Mouse (Mus musculus) lung, postnatal 10 days (tissue): Measurements from ENCODE around the gene Ctnna3.

Experiments
- DNase-seq: peaks from one replicate; pipeline ENCODE4 v3.0.0; 2021

Ctnna3 gene

DNA sequence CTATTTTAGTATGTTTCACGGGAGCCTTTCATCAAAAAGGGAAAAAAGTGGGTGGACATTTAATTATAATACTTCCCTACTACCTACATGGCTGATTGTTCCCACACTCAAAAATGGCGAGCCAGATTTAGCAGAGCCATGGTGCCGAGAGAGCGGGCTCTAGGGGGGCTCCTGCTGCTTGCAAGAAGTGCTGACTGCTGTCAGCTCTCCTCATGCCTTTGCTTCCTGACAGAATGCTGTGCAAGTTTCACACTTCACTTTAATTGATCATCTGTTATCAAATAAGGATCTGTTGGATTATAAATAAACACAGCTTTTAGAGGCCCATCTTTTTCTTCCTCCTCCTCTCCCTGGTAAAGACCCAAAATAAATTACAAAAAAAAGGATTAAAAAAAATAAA is 838.3 kb downstream of the Ctnna3 start:
- DNase-seq = no peak

DNA sequence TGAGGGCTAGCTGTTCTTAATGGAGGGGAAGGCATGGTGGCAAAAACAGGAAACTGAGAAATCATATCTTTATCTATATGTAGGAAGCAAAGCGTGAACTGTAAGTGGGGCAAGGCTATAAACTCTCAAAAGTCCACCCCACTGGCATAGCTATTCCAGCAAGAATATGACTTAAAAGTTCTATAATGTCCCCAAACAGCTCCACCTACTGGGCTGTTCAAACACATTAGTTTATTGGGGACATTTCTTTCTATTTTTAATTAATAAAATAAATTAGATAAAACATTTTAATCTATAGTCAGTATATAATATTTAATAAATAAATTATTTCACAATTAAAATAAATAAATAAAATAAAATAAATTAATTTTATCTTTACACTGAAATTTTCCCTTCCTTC is 845.2 kb downstream of the Ctnna3 start:
- DNase-seq = no peak

DNA sequence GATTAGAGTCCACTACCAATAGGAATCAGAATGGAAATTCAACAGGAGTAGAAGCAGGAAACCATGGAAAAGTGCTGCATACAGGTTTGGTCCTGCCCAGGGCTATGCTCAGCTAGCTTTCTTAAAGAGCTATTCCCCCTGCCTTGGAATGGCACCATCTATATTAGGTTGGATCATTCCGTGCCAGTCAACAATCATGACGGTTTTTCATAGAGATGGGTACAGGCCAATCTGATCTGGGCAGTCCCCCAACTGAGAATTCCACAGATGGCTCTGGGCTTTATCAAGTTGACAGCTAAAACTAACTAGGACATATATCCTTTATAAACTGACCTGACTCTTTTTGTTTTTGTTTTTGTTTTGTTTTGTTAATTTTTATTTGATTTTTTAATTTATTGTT is 848.9 kb downstream of the Ctnna3 start:
- no peak for DNase-seq

DNA sequence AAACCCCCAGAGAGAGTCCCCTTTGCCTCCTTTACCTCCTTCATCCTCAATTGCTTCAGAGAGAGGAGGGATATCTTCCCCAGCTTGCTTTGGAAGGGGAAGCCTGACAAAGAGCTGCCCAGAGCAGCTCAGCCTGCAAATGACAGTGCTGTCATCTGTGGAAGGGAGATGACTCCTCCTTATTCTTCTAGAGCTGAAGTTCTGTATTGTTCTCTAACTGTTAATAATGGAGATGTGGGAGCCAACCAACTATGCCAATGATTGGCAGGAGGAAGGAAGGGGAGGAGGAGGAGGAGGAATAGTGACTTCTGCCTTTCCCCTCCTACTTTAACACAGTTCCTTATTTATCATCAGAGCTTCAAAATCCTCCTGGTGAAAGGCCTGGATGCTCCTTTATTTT is 875.9 kb downstream of the Ctnna3 start:
- no peak for DNase-seq

DNA sequence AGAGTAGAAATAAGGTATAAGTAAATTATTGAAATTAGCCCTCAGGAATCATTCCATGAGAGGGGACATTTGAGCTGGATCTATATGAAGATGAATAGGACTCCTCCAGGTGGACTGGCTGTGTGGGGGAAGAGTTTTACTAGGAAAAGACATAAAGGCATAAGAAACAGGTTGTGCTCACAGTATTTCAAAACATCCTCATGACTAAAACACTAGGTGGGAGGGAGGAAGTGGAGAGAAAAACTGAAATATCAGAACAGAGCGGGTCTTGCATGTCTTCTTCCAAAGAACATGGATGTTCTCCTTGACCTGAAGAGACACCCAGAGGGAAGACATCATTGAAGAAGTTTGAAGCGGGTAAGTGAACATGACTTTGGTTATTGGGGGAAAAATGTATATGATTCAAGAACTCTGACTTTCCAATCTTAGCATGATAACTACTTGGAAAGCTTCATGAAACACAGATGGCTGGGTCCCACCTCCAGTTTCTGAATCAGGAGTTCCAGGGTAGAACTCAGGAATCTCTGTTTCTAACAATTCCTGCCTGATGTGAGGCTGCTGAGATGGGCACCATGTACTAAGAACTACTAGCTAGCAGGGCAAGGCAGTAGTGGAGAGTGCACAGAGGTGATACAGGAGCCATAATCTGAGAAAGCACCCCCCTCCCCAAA is 881.9 kb downstream of the Ctnna3 start:
- no peak for DNase-seq

DNA sequence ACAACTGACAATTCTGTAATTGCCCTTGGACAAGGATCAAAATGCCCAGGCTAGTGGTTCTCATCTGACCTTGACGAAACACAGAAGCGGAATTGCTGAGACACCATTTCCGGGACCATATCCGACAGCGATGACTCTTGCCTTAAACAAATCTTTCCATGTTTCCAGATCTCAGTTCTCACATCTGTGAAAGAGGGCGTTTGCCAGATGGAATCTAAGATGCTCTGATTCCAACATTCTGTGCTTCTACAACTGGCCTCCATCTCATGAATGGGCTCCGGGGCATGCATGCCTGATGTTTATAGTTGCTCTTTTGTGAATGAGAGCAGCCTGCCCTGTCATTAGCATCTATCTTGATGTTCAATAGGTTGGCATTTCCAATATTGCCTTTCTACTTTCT is 890.4 kb downstream of the Ctnna3 start:
- no peak for DNase-seq

DNA sequence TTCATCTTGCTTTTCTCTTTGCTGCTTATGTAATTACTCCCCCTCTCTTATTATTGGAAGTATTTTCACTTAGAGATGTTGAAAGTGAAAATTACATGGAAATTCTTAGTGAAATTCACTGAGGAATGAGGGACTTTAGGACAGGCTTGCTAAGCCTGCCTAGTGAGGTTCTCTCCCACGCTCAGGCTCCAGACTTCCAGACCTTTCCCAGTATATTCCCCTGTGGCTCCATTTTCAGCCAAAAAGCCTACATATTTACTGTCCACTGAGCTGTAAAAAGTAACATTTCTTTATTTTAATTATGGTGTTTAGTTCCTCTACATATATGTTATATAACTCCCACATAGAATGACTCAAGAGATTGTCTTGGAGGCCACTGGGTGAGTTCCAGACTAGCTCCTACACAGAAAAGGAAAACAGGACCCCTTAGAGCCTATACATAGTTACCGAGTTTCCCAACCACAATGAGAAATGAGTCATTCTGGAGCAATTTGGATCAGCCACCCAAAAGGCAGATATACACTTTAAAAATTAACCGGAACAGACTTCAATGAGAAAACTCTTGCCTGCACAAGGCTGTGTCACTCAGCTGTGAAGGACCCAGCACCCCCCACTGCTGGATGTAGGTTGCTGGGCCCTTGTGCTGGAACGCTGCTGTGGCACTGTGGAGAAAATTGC is 912.9 kb downstream of the Ctnna3 start:
- DNase-seq = no peak

DNA sequence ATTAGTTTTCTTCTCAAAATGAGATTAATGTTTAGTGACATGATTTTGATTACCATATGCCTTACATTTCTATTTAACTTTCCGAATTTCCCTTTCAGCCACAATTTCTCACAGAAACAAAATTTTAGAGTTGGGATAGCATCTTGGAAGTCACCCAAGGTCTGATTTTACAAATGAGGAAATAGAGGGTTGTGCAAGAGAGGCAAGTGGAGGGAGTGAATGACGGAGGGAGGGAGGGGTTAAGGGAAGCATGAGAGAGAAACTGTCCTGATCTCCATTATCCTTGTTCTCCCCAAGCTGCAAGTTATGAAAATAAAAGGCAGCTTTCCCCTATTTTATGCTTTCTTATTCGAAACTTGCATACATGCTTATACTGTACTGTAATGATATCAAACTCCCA is 943.4 kb downstream of the Ctnna3 start:
- DNase-seq = no peak

DNA sequence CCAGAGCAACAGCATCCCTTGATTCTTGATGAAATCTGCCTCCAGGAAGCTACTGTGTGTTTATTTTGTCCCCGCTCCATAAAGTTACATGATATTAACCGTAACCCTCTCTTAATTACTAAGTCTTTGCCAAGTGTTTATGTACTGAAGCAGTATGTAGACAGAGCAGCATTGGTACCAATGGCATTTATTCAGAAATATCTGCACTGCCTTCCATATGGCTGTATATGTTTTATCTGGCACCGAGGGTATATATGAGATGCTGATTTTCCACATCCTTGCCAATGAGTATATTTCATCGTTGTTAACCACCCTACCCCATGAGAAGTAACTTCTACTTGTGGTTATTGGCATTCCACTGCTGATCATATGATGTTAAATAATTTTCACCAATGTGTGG is 947.9 kb downstream of the Ctnna3 start:
- DNase-seq = no peak

DNA sequence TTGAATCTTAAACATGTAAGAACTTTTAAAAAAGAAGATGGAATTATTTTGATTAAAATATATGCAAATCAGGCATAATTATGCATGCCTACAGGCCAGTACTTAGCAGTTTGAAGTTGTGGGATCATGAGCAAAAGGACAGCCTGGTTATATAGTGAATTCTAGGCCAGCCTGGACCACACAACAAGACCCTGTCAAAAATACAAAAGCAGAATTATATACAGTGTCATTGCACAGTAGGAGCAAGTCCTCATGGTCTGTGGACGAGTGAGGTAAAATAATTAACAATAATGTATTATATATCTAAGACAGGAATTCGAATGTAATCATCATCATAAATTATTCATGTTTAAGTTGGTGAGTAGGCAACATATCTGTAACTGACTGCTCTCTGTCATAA is 966.7 kb downstream of the Ctnna3 start:
- no peak for DNase-seq

DNA sequence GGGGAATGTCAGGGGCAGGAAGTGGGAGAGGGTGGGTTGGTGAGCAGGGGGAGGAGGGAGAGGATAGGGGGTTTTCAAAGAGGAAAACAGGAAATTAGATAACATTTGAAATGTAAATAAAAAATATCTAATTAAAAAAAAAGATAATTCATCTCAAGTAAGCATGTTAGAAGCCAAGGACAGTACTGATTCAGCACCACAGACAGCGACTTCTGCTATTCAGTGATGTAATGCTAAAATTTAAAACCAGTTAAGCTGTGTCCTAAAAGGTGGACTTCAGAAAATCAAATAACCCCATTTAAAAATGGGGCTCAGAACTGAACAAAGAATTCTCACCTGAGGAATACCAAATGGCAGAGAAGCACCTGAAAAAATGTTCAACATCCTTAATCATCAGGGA is 988.5 kb downstream of the Ctnna3 start:
- peak; percentile 3 for DNase-seq

DNA sequence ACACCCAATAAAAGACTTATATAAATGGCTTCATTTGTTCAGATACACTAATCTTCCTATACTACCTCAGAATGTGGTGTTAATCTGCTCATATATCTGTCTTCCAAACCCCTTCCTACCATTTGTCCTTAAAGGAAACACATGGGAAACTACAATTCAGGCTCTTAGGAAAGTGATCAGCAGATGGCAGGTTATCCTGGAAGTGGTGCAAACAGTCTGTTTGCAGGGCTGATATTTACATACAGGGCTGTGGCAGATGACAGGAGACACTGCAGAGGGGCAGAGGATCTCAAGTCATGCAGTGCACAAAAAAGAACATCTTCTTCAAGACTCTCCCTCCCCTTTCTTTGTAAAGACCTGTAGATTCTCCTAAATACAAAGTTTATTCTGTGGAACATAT is 1008.8 kb downstream of the Ctnna3 start:
- DNase-seq = no peak

DNA sequence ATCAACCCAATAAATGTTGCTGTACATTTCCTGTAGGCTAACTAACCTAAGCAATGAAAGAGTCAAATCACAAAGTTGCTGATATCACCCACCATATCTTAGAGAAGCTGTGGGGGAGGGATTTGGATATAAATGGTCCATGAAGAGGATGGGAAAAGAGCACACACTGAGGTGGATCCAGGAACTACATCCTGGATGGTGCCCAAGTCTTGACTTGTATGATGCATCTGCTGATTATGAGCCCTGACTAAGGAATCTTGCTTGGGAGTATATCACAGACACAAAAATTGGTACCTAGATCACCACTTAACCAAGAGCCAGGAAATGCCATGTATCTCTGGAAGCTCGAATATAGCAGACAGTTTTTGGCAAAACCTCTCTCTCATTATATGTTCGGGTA is 1018.7 kb downstream of the Ctnna3 start:
- DNase-seq = no peak

DNA sequence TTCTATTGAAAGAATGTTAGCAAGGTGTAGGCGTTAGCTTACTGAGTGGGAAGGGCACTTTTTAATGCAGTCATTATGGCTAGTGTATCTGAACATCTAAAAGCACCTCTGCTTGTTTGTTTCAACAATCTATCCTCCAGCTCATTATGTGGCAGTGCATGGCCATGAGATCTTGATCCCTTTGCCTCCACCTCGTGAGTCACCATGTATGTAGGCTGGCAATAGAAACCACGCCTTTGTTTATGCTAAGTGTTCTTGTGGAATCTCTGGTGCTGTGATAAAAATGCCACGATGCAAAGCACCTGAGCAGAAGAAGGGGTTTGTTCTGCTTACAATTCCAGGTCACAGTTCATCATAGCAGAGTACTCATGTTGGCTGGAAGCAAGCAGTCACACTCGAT is 1053.4 kb downstream of the Ctnna3 start:
- DNase-seq = no peak

DNA sequence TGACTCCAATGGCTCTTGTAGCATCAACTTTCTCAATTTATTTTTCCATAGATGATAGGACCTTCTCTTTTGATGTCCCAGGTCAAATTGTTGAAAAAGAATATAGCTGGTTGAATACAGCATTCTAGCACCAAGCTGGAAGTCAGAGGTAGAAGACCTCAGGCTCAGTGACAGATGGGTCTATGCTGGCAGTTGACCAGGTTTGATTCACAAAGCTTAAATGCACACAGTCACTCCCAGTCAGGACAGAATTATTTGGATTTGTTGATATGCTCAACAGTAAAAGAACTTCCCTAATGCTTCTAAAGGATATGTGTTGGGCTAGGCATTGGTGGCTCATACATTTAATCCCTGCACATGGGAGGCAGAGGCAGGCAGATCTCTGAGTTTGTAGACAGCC is 1059.6 kb downstream of the Ctnna3 start:
- no peak for DNase-seq

DNA sequence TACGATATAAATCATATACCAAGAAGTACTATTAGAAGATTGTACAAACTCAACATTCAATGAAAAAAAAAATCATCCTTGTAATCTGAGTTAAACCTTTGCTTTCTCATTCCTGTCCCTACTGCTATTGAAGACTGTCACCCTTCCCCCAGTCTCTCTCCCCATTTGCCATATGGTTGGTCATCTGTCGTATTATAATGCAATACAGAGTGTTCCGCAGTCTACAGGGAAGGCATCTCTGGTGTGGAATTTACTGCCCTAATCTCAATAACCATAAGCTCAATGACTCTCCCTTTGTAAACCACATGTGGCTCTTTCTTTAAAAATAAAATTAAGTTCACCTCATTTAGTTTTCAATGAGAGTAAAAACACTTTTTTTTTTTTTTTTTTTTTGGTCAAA is 1113.7 kb downstream of the Ctnna3 start:
- DNase-seq = no peak

DNA sequence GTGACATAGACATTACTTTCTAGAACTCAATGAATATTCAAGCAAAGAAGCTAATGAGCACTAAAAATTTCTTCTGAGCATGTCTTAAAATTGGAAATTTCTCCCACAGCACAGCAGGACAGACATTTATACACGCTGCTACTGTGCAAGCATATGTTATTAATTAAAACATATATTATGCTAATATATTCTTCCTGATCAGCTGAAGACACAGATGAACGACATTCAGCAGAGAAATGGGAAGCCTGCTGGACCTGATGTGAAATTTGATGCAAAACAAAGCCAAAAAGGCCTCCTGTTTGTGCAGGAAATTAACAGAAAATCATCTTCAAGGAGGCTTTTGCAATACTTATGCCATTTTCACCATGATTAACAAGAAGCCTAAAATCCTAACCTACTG is 1114.5 kb downstream of the Ctnna3 start:
- no peak for DNase-seq

DNA sequence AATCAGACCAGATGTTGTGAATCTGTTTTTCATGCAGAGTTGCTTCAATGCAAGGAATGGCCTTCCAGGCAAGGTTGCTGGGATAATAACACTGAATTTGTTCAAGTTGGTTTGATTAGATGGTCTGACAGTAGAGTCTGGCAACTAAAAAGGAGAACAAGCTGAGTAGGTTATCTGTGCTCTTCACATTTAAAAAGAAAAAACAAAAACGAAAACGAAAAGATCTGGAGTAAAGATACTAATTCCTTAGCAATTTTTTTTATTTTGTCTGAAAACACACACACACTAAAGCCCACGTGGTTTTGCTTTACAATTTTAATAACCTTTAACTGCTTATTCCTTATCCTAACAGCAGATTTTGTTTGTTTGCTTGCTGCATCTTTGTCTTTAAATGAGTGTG is 1141.4 kb downstream of the Ctnna3 start:
- DNase-seq = no peak

DNA sequence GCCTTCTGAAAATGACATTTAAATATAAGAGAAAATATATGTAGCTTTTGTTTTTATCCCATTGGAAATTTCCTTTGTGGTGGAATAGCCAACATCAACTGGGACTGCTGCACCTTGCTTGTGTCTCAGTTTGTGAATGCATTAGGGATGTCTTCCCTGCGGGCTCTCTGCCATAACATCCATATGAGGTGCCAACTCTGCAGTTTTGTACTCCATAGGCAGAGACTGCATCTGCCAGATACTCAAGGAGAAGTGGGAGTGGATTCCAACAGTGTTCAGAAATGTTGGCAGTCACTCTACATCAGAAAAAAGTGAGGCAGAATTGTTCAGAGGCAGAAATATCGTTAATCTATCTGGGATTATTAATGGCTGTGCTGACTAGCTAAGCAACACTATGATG is 1158.2 kb downstream of the Ctnna3 start:
- no peak for DNase-seq

DNA sequence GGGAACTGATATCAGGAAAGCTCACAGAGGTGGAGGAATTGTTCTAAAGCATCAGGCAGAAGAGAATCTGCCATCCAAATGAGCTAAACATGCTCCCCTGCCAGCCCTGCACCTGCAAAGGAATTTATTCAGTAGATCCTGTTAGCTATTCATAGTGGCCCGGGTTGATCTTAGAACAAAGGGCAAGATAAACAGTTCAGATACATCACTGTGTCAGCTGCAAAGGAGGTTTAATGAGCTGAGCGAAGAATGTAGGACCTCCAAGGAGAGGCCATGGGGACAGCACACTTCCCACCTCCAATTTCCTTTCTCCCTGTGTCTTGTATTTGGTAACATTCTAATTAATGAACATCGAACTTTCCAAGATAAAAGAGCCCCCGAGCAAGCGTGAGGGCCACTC is 1206.9 kb downstream of the Ctnna3 start:
- DNase-seq = no peak

DNA sequence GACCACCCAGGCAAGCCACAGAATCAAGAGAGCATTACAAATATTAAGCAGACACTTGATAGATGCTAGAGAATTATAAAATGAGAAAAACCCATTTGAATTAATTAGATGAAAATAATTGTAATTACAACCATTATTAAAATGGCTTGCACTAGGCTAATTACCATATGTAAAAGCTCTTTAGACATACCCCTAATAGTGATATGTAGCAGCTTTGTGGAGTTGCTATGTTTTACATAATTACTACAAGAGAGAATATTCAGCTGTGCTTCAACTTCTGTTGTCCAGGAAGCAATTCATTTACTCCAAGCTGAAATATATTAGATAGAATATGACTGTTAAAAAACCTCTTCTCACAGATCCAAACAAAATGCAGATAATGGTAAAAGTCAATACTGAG is 1209.2 kb downstream of the Ctnna3 start:
- DNase-seq = no peak

DNA sequence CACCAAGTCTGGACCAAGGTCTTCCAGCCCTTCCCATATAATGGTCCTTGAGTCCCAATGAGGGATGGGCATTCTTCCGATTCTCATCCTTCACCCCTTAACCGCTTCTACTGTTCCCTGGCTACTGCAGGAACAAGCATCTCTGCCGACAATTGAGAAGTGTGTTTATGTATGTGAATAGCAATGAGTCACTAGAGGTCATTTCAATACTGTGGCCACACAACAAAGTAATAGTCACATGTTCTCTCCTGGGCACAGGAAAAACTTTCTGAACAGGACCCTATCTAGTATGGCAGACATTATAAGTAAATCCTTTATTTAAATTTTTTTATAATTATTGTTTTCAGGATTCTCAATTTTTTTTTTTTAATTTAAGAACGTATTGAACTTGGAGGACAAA is 1211.2 kb downstream of the Ctnna3 start:
- no peak for DNase-seq

DNA sequence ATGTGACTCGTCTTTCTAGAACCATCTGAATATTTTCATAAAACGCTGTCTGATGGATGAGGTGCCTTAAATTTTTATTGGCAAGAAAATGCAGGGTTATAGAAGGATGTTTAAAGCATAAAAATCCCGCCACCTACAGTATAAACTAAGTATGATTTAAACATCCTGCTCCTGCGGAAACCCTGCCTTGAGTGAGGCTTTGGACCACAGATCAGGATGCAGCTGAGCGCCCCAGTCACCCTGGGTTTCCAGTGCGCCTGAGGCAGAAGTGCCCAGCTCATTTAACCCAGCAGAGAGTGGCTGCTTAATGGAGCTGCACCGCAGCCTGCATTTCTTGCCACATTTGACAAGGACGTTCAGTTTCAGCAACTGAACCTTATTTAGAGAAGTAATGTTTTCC is 1211.7 kb downstream of the Ctnna3 start:
- peak; percentile 33 for DNase-seq

DNA sequence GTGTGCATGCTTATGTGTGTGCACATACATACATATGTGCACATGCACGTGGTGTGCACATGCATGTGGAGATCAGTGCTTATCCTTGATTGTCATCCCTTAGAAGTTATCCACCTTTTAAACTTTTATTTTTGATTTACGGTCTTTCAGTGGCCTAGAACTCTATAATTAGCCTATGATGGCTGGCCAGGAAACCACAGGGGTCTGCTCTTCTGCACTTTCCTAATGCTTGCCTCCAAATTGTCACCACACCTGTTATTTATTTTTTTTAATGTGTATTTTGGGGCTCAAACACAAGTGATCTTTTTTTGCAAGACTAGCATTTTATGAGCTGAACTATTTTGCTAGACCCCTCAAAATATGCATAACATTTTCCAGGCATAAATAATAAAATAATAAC is 1214.1 kb downstream of the Ctnna3 start:
- DNase-seq = no peak

DNA sequence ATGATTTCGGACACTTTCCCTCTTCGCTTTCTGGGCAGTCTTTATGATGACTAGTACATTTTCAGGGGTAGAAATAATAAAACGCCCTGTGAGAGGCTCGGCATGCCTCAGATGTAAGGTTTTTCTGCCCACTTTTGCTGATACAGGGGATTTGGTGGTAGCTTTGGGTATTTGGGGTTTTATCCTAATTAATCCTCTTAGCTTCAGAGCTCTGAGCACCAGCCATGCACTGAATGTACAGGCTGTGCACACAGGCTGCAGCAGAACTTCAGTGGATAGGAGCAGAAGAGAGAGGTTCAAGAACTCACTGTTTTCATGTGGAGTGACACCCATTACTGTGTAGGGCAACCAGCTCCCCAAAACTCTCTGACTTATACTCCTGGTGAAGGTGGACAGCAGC is 1231.3 kb downstream of the Ctnna3 start:
- no peak for DNase-seq
